Mouse (Mus musculus) fibroblast of lung, adult 2 months (primary cell): ENCODE data around the gene Mrps21.

Source experiments
- DNase-seq: peaks from one replicate; pipeline ENCODE4 v3.0.0-alpha.2; 2011; ENCODE audit warnings: low read depth

Gene Mrps21

DNA sequence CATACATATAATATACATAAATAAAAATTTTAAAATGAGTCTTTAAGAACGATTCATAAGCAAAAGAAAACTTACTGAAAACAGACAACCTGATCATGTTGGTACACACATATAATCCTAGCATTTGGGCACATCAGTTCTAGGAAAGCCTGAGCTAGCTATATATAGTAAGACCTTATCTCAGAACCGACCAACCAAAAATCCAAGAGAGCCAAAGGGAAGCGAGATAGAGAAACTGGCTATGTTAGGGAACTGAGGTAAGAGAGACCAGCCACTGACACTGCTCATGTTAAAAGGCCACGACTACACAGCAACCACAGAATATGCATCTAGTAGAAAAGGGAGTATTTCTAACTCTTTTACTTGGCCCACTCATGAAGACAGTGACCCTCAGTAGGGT, 20.7 kb downstream of the Mrps21 start:
- no peak for DNase-seq

DNA sequence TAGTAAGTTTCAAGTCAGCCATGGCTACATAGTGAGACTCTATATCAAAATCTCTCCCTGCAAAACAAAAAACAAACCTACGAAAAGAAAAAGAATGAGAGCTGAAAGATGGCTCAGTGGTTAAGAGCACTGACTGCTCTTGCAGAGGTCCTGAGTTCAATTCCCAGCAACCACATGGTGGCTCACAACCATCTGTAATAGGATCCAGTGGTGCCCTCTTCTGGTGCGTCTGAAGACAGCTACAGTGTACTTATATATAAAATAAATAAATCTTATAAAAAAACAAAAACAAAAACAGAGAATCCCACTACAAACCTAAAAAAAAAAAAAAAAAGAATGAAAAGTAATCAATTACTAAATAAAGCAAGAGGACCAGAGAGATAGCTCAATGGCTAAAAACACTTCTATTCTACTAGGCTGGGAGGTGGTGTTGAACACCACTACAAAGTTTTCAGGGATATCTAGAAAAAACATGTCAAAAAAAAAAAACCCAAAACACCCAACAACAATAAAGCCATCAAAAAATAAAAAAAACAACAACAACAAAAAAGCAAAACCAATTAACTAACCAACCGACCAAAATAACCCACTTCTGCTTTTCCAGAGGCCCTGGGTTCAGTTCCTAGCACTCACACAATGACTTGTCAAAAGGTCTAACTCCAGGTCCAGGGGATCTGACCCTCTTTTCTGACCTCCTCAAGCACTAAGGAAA, 28.7 kb downstream of the Mrps21 start:
- no peak for DNase-seq

- DNase-seq: no peak
Observed at GRCm38 (mm10) chr3:95839250-95839649, 32.1 kb downstream of the Mrps21 start.

DNA sequence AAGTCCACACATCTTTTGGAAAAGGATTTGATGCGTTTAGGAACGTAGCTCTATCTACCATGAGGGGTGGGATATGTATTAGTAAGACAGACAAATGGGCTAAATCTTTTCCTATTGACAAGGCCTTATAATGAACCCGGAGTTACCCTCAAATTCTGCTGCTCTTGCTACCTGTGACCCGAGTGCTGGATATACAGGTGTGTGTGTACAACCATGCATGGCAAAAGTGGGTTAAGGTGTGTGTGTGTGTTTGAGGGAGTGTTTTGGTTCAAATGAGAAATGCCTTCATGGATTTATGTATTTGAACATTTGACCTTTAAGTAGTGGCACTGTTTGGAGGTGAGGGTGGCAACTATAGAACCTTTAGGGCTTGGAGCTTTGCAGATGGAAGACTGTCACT, 42.3 kb downstream of the Mrps21 start:
- DNase-seq: no peak

GRCm38 (mm10) chr3:95826275-95826674, 45.0 kb downstream of the Mrps21 start:
- no peak for DNase-seq

DNA sequence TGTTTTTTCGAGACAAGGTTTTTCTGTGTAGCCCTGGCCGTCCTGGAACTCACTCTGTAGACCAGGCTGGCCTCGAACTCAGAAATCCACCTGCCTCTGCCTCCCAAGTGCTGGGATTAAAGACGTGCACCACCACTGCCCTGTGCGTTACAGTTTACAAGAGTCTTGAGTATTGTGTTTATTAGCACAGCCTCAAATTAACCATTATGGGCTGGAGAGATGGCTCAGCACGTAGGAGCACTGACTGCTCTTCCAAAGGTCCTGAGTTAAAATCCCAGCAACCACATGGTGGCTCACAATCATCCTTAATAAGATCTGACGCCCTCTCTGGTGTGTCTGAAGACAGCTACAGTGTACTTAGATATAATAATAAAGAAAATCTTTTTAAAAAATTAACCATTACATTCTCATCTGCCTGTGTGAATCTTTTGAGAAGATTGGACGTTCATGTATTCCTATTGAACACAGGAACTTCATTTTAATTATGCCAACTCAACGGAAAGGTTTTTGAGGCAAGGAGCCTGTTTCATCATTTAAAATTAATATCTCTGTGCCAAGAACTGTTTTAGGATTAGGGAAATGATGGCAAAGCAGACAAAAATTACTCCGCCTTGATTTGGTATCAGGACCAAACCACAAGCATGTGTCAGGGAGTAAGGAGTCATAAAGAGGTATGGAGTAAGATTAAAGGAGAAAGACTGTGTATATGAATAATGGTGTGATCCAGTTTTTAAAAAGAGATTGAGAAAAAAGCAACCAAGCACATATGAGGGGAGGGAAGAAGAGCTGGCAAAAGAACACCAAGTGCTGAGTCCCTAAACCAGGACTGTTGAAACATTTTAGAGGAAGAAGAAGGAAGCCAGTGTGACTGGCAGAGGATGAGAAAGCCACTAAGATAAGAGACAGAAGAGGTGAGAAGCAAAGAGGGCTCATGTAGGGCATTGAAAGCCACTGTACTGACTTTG, 51.0 kb downstream of the Mrps21 start:
- peak; percentile 9 for DNase-seq

- DNase-seq: peak; percentile 97
Observed at GRCm38 (mm10) chr3:95819351-95819985, 51.9 kb downstream of the Mrps21 start.

DNA sequence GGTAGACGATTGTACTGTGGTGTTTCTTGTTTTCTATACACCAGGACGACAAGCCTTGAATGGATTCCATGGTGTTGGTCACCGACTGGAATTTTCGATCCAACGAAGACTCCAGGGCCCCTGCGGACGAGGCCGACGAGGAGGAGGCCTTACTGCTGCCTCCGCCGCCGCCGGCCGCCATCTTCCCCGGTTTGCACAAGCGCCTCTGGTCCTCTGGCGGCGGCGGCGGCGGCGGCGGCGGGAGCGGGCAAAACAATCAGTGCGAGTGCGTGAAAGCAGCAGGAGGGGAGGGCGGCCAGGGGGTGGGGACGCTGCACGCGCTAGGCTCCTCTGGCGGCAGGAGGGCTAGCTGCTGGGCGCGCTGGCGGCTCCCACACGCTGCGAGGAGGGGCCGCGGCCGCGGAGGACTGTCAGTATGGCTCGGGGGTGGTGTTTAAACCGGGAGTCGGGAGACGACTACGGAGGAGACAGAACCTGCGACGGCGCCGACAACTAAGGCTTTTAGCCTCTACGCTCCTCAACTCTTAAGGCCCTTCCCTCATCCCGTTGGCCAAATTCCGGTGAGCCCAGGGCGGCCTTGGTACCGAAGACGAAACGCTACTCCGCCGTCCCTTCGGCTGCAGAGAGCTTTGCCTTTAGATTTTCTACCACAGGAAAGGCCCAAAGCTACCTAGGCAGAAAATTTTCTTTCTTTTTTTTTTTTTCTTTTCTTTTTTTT, 52.6 kb downstream of the Mrps21 start, which contains the start of gene Rprd2:
Gene Rprd2, minus strand, starts transcription at position 293 of the 718 bp plus-strand sequence.
- DNase-seq: peak; percentile 43

DNA sequence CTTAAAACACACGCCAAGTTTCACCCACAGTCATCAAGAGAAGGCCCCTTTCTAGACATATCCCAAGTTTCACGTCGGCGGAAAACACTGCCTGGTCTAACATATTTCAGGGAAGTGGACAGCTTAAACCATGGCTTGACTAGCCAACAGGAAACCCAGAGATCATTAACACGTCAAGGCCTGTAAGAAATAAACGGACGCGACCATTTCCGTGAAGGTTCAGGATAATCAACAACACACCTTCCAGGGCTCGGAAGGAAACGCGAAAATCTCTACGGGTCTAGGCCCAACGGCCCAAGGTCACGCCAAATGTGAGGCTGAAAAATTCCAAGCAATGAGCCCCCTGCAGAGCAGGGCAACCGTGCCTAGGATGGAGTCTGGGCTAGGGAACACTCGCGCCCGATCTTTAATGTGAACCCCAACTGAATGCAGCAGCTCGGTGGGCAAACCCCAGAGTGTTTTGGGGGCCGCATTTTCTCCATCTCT, 53.2 kb downstream of the Mrps21 start:
- peak; percentile 17 for DNase-seq

DNA sequence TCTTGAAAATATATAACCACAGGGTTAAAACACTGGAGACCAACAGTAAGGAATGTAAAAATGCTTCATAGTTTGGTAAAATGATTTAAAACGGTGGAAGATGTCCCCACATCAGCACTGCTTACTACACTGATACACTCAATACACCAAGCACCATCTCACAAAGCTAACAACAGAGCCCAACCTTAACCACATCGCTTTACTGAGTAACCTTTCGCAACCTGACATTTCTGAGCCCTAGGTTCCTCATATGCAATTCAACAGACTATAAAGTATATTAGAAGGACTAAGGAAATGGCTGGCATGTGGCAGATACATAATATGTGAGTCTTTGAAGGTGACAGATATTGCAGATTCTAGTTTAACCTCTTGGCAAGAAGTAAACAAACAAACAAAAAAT, 54.6 kb downstream of the Mrps21 start:
- DNase-seq: no peak
